Mouse (Mus musculus) bone marrow, adult 2 months (tissue): Measurements from ENCODE around the gene Bcdin3d.

ENCODE experiments used
- CTCF ChIP-seq: fragments of 200-500 bp; IDR thresholded peaks from 2 replicates; pipeline ENCODE4 v1.5.1; 2011; ENCODE audit warnings: low read length, control low read depth; ENCODE audit not compliant: control insufficient read depth, insufficient read depth
- POLR2A ChIP-seq: fragments of 200-500 bp; IDR thresholded peaks from 2 replicates; pipeline ENCODE4 v1.6.1; 2011; ENCODE audit warnings: low read depth, mild to moderate bottlenecking, control low read depth, low read length, borderline replicate concordance; ENCODE audit not compliant: control insufficient read depth

GRCm38 (mm10) chr15:99431063-99431462 is 43.5 kb downstream of the Bcdin3d start:
- TF ChIP-seq POLR2A (no peak), CTCF (no peak)
